Mouse (Mus musculus): ENCODE data around the gene Tceal3. TPM values are rescaled to one million over a fixed set of nuclear protein-coding genes. Genes with fewer than 3 reads are reported as not detected.
"Not testable (repeated sequence)": the region's sequence is repeated elsewhere in the genome, so short reads cannot be mapped to it uniquely, and the experiment has no call there.

The Tceal3 gene
- polyA plus RNA-seq, 1 experiment from 2014 or later = 33.0 TPM

DNA sequence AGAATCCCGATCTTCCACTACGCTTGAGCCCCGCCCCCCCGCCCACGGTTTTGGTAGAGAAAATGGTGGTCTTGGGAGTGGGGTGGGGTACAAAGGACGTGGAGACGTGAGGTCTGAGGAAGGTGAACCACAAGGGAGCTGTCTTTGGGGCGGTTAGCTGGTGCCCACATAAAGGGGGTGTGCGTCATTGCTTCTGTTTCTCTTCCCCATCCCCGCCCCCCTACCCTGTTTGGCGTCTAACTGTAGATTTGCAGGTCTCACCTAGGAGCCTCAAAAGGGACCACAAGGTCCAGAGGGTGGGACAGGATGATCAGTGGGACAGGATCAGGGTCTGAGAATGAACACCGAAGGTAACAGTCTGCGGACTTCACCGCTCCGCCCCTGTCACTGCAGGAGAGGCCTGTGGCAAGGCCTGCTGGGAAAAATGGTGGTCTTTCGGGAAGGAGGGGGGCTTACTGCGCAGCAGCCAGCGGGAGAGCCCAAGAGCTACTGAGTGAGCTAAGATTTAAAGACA is 117.6 kb downstream of the Tceal3 start:
- H3K9me3 ChIP-seq = no peaks in the 10 kb centered on the region
- H3K27ac ChIP-seq = peak overlapping the region; percentile 82
- H3K4me2 ChIP-seq = peak overlapping the region; percentile 45
- H3K4me3 ChIP-seq = peak overlapping the region; percentile 50
- H3K4me1 ChIP-seq = no peaks in the 10 kb centered on the region
- peak; percentile 65; the same call in 1 of the 2 replicates for ATAC-seq (ENCODE audit: insufficient number of reproducible peaks, low FRiP score, low TSS enrichment, low read depth)
- 0 out of 2 replicates have a peak, but pooled peaks cover 2% of the 10 kb centered on the region for H3K27me3 ChIP-seq
- peak overlapping the region; percentile 39 for H3K9ac ChIP-seq
- no peaks in the 10 kb centered on the region for H3K36me3 ChIP-seq
- 19% methylated on average over 18 of the region's 18 CpGs for WGBS

DNA sequence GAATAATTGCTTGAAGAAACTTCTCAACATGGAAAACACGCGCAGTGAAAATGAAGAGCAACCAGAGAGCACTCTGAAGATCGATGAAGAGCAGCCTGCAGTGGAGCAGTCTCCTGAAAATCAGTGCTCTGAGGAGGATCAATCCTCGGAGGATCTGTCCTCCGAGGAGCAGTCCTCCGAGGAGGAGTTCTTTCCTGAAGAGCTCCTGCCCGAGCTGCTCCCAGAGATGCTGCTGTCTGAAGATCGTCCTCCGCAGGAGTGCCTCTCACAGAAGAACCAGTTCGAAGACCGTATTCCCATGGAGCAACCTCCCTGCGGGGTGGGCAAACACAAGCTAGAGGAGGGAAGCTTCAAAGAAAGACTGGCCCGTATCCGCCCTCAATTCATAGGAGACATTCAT is 118.1 kb downstream of the Tceal3 start:
- WGBS = 27% methylated on average over 14 of the region's 14 CpGs
- Histone ChIP-seq H3K9me3 (no peaks in the 10 kb centered on the region), H3K27ac (peak overlapping the region; percentile 82)

DNA sequence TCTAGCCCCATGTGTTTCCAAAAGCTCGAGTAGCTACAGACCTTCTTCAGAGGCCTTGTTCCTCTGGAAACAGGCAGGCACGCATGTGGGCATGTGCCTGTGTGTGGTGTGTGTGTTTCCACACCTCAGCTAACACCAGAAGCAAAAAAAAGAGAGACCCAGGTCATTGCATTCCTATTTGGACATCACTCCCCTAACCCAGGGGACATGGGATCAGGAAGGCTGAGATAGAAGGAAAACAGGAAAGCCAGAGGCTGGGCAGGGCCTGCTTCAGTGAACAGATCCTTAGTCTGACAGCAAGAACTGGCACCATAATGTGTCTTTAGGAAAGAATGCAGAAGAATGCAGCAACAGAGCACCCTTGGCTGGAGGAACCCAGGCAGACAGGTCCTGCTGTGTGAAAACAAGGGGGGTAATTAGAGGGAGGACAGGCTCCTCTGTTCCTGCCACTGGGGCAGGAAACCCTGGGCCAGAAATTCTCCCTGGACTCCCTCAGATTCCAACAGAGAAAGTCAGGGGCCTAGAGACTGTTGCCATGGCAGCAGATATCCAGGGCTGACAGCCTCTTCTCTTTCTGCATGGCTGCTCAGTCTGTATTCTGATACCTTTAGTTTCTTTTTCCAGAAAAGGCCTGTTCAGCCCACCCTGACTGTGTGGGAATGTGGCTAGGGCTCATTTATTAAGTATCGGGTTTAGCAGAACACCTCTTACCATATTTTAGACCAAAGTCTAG is 124.3 kb downstream of the Tceal3 start:
- H3K9me3 ChIP-seq; H3K36me3 ChIP-seq; H3K4me1 ChIP-seq; H3K27me3 ChIP-seq; H3K9ac ChIP-seq; H3K4me3 ChIP-seq; H3K4me2 ChIP-seq; H3K27ac ChIP-seq; ATAC-seq (ENCODE audit: insufficient number of reproducible peaks, low FRiP score, low TSS enrichment, low read depth): not testable (repeated sequence)
- 69% methylated on average over 3 of the region's 3 CpGs for WGBS

More for the DNA sequence above, 118.1 kb downstream of the Tceal3 start:
- ATAC-seq (ENCODE audit: insufficient number of reproducible peaks, low FRiP score, low TSS enrichment, low read depth) = no peak
- Histone ChIP-seq H3K4me1 (no peaks in the 10 kb centered on the region), H3K4me2 (peak overlapping the region; percentile 45), H3K27me3 (0 out of 2 replicates have a peak, but pooled peaks cover 2% of the 10 kb centered on the region), H3K4me3 (peak overlapping the region; percentile 50), H3K9ac (no peak overlapping the region), H3K36me3 (no peaks in the 10 kb centered on the region)

Other genes with a start within 250 kb of the Tceal3 start
- gene Kir3dl1, start 72.8 kb upstream of the Tceal3 start, polyA plus RNA-seq (2015; fragmentation: Nextera tagmentation; extraction: Ambion mirVana) = not detected in 2 replicates
- gene Kir3dl2, start 46.8 kb upstream of the Tceal3 start, polyA plus RNA-seq (2015; fragmentation: Nextera tagmentation; extraction: Ambion mirVana) = not detected in 2 replicates
- gene Tceal1, start 117.1 kb downstream of the Tceal3 start, polyA plus RNA-seq (2015; fragmentation: Nextera tagmentation; extraction: Ambion mirVana) = 12.9 and 15.0 TPM in 2 replicates
- 636 and 640 TPM in 2 replicates for gene Morf4l2, start 152.8 kb downstream of the Tceal3 start, polyA plus RNA-seq (2015; fragmentation: Nextera tagmentation; extraction: Ambion mirVana)
- not detected in 2 replicates for gene Glra4, start 189.3 kb downstream of the Tceal3 start, polyA plus RNA-seq (2015; fragmentation: Nextera tagmentation; extraction: Ambion mirVana)
- gene Plp1, start 231.8 kb downstream of the Tceal3 start, polyA plus RNA-seq (2015; fragmentation: Nextera tagmentation; extraction: Ambion mirVana) = 7.1 and 9.5 TPM in 2 replicates